ENCODE assay signal across 8 mouse cellular contexts in the genomic region with DNA sequence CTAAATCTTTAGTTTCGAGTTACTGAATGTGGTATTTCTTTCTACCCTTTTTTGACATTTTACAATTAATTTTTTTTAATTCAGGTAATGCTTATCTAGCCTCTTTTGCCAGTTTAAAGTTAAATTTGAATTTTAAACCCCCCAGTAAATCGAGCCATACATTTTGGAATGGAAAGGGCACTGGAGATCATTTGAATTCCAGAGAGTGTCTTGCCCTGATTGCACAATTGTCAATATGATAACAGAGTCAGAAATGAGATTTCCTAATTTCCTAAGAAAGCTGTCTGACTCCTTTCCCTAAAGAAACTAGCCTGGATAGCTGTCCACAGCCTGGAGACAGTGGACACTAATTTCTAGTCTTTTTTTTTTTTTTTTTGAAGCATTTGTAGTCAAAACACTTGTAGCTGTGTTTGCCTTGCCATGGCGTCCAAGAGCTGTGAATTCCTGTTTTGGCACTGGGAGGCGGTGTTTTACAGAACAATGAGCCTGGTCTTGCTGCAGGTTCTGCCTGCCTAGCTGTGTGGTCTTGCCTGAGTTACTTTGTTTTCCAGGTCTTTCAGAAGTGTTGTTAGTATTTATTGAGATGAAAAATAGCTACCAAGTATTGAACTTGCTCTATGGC. TPM values are rescaled to one million over a fixed set of nuclear protein-coding genes. Genes with fewer than 3 reads are reported as not detected.
A peak's percentile ranks its signal among the peaks of the same experiment; 100 is the strongest.
DNase-seq lines count a peak whose midpoint lies in the region; ATAC-seq and TF ChIP-seq lines count a peak whose summit lies in the region.

No protein-coding gene starts in this region.

- peak overlapping the region; percentile 0; the same call in 1 of the 2 replicates for H3K4me3 ChIP-seq in cortical plate, adult 2 months (ENCODE audit: insufficient read depth, low read length)
- 0 out of 2 replicates have a peak overlapping the region, but pooled peaks have one; percentile 89 for H3K4me3 ChIP-seq in heart, embryonic 10.5 days
- H3K4me3 ChIP-seq in kidney, postnatal 0 days (replicated peaks; ENCODE audit: low read depth, low read length): no peak overlapping the region
- H3K4me3 ChIP-seq in liver, embryonic 12.5 days: no peak overlapping the region
- H3K4me3 ChIP-seq in neural tube, embryonic 12.5 days: no peak overlapping the region

- ATAC-seq in kidney, postnatal 0 days (replicated peaks; ENCODE audit: low FRiP score, low read depth): no peak
- no peak for ATAC-seq in liver, embryonic 12.5 days
- ATAC-seq in neural tube, embryonic 12.5 days (ENCODE audit: low FRiP score, low read depth): no peak

- H3K27ac ChIP-seq in cortical plate, adult 2 months (ENCODE audit: insufficient read depth, low read length): no peak overlapping the region
- H3K27ac ChIP-seq in heart, embryonic 10.5 days: no peak overlapping the region
- H3K27ac ChIP-seq in kidney, postnatal 0 days: no peak overlapping the region
- H3K27ac ChIP-seq in liver, embryonic 12.5 days: no peak overlapping the region
- no peak overlapping the region for H3K27ac ChIP-seq in neural tube, embryonic 12.5 days

- peaks cover 16% of the 10 kb centered on the region for H3K4me1 ChIP-seq in cortical plate, adult 2 months (ENCODE audit: control insufficient read depth, insufficient read depth, low read length)
- H3K4me1 ChIP-seq in heart, embryonic 10.5 days: peaks cover 37% of the 10 kb centered on the region
- H3K4me1 ChIP-seq in kidney, postnatal 0 days (replicated peaks; ENCODE audit: insufficient read depth, low read length): no peaks in the 10 kb centered on the region; the same call in 1 of the 2 replicates
- H3K4me1 ChIP-seq in liver, embryonic 12.5 days: peaks cover 68% of the 10 kb centered on the region
- peaks cover 21% of the 10 kb centered on the region for H3K4me1 ChIP-seq in neural tube, embryonic 12.5 days

- no peak overlapping the region for H3K4me2 ChIP-seq in kidney, postnatal 0 days (ENCODE audit: low read length)
- H3K4me2 ChIP-seq in liver, embryonic 12.5 days: peak overlapping the region; percentile 96; the same call in 1 of the 2 replicates
- peak overlapping the region; percentile 75 for H3K4me2 ChIP-seq in neural tube, embryonic 12.5 days (replicated peaks)

- H3K9ac ChIP-seq in kidney, postnatal 0 days (ENCODE audit: low read depth, low read length): no peak overlapping the region
- H3K9ac ChIP-seq in liver, embryonic 12.5 days: no peak overlapping the region
- no peak overlapping the region for H3K9ac ChIP-seq in neural tube, embryonic 12.5 days

- no peak for TF ChIP-seq POLR2A in cortical plate, adult 2 months (IDR thresholded peaks at IDR 0.05; ENCODE audit: extremely low read depth, insufficient read depth, low read length)

- DNase-seq in ovary, postnatal 36 days (ENCODE audit: low spot score): peak; percentile 52
- DNase-seq in ovary, postnatal 14 days (ENCODE audit: low spot score): no peak
- DNase-seq in heart, embryonic 10.5 days (ENCODE audit: low spot score): no peak
- DNase-seq in kidney, postnatal 0 days (ENCODE audit: low spot score): peak; percentile 82
- DNase-seq in spleen, postnatal 14 days (ENCODE audit: low spot score in 2 of 2): no peak

- H3K9me3 ChIP-seq in heart, embryonic 10.5 days: no peaks in the 10 kb centered on the region
- H3K9me3 ChIP-seq in kidney, postnatal 0 days (replicated peaks; ENCODE audit: low read length): no peaks in the 10 kb centered on the region
- H3K9me3 ChIP-seq in liver, embryonic 12.5 days (replicated peaks): no peaks in the 10 kb centered on the region
- H3K9me3 ChIP-seq in neural tube, embryonic 12.5 days: no peaks in the 10 kb centered on the region

- TF ChIP-seq CTCF in cortical plate, adult 2 months (IDR thresholded peaks at IDR 0.05; ENCODE audit: extremely low read depth, insufficient read depth, low read length): peak; percentile 56
- peak; percentile 63 for TF ChIP-seq CTCF in kidney, postnatal 0 days (IDR thresholded peaks at IDR 0.05; ENCODE audit: low read depth)

- H3K36me3 ChIP-seq in heart, embryonic 10.5 days: peaks cover 4% of the 10 kb centered on the region
- H3K36me3 ChIP-seq in kidney, postnatal 0 days (ENCODE audit: insufficient read depth, low read length): peaks cover 2% of the 10 kb centered on the region; the same call in 1 of the 2 replicates
- peaks cover 1% of the 10 kb centered on the region for H3K36me3 ChIP-seq in liver, embryonic 12.5 days
- peaks cover 2% of the 10 kb centered on the region for H3K36me3 ChIP-seq in neural tube, embryonic 12.5 days

- WGBS in heart, embryonic 10.5 days: 54% methylated on average over 4 of the region's 4 CpGs
- 53% methylated on average over 4 of the region's 4 CpGs for WGBS in kidney, postnatal 0 days
- WGBS in liver, embryonic 12.5 days (ENCODE audit: insufficient replicate concordance): 56% methylated on average over 4 of the region's 4 CpGs
- 48% methylated on average over 4 of the region's 4 CpGs for WGBS in neural tube, embryonic 12.5 days

- H3K27me3 ChIP-seq in heart, embryonic 10.5 days (ENCODE audit: insufficient read depth, poor library complexity, severe bottlenecking): no peaks in the 10 kb centered on the region
- no peaks in the 10 kb centered on the region for H3K27me3 ChIP-seq in kidney, postnatal 0 days (ENCODE audit: insufficient read depth, low read length)
- peaks cover 6% of the 10 kb centered on the region for H3K27me3 ChIP-seq in liver, embryonic 12.5 days (replicated peaks)
- no peaks in the 10 kb centered on the region for H3K27me3 ChIP-seq in neural tube, embryonic 12.5 days (replicated peaks)

RNA-seq across cellular contexts. Expression of a gene that starts 1.6 kb away (rescaled TPM):
- 160 and 165 TPM in 2 replicates for polyA plus RNA-seq in cortical plate, adult 2 months (2012; rRNA removed)
- polyA plus RNA-seq in heart, embryonic 10.5 days (2016; fragmentation: Nextera tagmentation; extraction: Ambion mirVana): 16.3 and 20.3 TPM in 2 replicates
- polyA plus RNA-seq in kidney, postnatal 0 days (2015; fragmentation: Nextera tagmentation; extraction: Ambion mirVana): 17.9 and 21.9 TPM in 2 replicates
- polyA plus RNA-seq in liver, embryonic 12.5 days (2016; fragmentation: Nextera tagmentation; extraction: Ambion mirVana): 15.7 and 15.9 TPM in 2 replicates
- polyA plus RNA-seq in neural tube, embryonic 12.5 days (2016; fragmentation: Nextera tagmentation; extraction: Ambion mirVana): 31.0 and 36.2 TPM in 2 replicates

RNA-seq across cellular contexts. Expression of a gene that starts 7.6 kb away (rescaled TPM):
- polyA plus RNA-seq in cortical plate, adult 2 months (2012; rRNA removed): 138 and 160 TPM in 2 replicates
- 66.3 and 93.4 TPM in 2 replicates for polyA plus RNA-seq in heart, embryonic 10.5 days (2016; fragmentation: Nextera tagmentation; extraction: Ambion mirVana)
- 107 and 108 TPM in 2 replicates for polyA plus RNA-seq in kidney, postnatal 0 days (2015; fragmentation: Nextera tagmentation; extraction: Ambion mirVana)
- polyA plus RNA-seq in liver, embryonic 12.5 days (2016; fragmentation: Nextera tagmentation; extraction: Ambion mirVana): 67.1 and 67.4 TPM in 2 replicates
- 138 and 152 TPM in 2 replicates for polyA plus RNA-seq in neural tube, embryonic 12.5 days (2016; fragmentation: Nextera tagmentation; extraction: Ambion mirVana)

RNA-seq across cellular contexts. Expression of a gene that starts 47.7 kb away (rescaled TPM):
- not detected in 2 replicates for polyA plus RNA-seq in cortical plate, adult 2 months (2012; rRNA removed)
- polyA plus RNA-seq in heart, embryonic 10.5 days (2016; fragmentation: Nextera tagmentation; extraction: Ambion mirVana): 0.18 TPM in 1 of 2 replicates, not detected in the other
- 0.28 and 0.71 TPM in 2 replicates for polyA plus RNA-seq in kidney, postnatal 0 days (2015; fragmentation: Nextera tagmentation; extraction: Ambion mirVana)
- polyA plus RNA-seq in liver, embryonic 12.5 days (2016; fragmentation: Nextera tagmentation; extraction: Ambion mirVana): 0.29 TPM in 1 of 2 replicates, not detected in the other
- polyA plus RNA-seq in neural tube, embryonic 12.5 days (2016; fragmentation: Nextera tagmentation; extraction: Ambion mirVana): not detected in 2 replicates

Comparison
In these comparisons a context has a peak if more than half of its experiments do, and no peak if none do; other contexts are left out.
1. DNase-seq: peak in ovary, postnatal 36 days (single experiment) and kidney, postnatal 0 days (single experiment); none in ovary, postnatal 14 days (single experiment), heart, embryonic 10.5 days (single experiment) and spleen, postnatal 14 days (0 of 2).
2. H3K4me3 ChIP-seq: peak in cortical plate, adult 2 months (single experiment) and heart, embryonic 10.5 days (single experiment); none in kidney, postnatal 0 days (single experiment), liver, embryonic 12.5 days (single experiment) and neural tube, embryonic 12.5 days (single experiment).